Mouse (Mus musculus): ENCODE data around the gene Atp10a. TPM values are rescaled to one million over a fixed set of nuclear protein-coding genes. Genes with fewer than 3 reads are reported as not detected.

Atp10a gene
- 1.9 and 2.3 TPM in 2 replicates for polyA plus RNA-seq (2012; rRNA removed)

GRCm38 (mm10) chr7:58655866-58656265 lies at the start of gene Atp10a:
Gene Atp10a (plus strand): TSS chr7:58656166.
- WGBS, result 79% methylated on average over 6 of the region's 6 CpGs
- Histone ChIP-seq H3K27me3 (ENCODE audit: control insufficient read depth, insufficient read depth, low read length) (no peaks in the 10 kb centered on the region), H3K27ac (ENCODE audit: insufficient read depth, low read depth, low read length) (no peak within 1 kb of the TSS), H3K4me1 (ENCODE audit: control insufficient read depth, insufficient read depth, insufficient read length, low read length) (no peaks in the 10 kb centered on the region), H3K4me3 (ENCODE audit: low read depth, low read length) (no peak within 1 kb of the TSS), H3K36me3 (ENCODE audit: control insufficient read depth, insufficient read depth, low read length) (no peaks in the 10 kb centered on the region)
- TF ChIP-seq CTCF (IDR thresholded peaks at IDR 0.05; ENCODE audit: extremely low read depth, insufficient read length, insufficient replicate concordance, low read depth, low read length) (no peak), POLR2A (IDR thresholded peaks at IDR 0.05; ENCODE audit: low read depth, low read length) (no peak)

GRCm38 (mm10) chr7:58618048-58618447 lies 37.9 kb upstream of the Atp10a start:
- 68% methylated on average over 1 of the region's 1 CpGs for WGBS
- TF ChIP-seq CTCF (IDR thresholded peaks at IDR 0.05; ENCODE audit: extremely low read depth, insufficient read length, insufficient replicate concordance, low read depth, low read length) (no peak), POLR2A (IDR thresholded peaks at IDR 0.05; ENCODE audit: low read depth, low read length) (no peak)
- H3K4me3 ChIP-seq (ENCODE audit: low read depth, low read length), result no peak overlapping the region

GRCm38 (mm10) chr7:58626305-58627155 lies 29.4 kb upstream of the Atp10a start:
- Histone ChIP-seq H3K4me3 (ENCODE audit: low read depth, low read length) (no peak overlapping the region), H3K27me3 (ENCODE audit: control insufficient read depth, insufficient read depth, low read length) (no peaks in the 10 kb centered on the region), H3K27ac (ENCODE audit: insufficient read depth, low read depth, low read length) (no peak overlapping the region), H3K4me1 (ENCODE audit: control insufficient read depth, insufficient read depth, insufficient read length, low read length) (no peaks in the 10 kb centered on the region), H3K36me3 (ENCODE audit: control insufficient read depth, insufficient read depth, low read length) (no peaks in the 10 kb centered on the region)
- no peak for TF ChIP-seq POLR2A (IDR thresholded peaks at IDR 0.05; ENCODE audit: low read depth, low read length)
- TF ChIP-seq CTCF (IDR thresholded peaks at IDR 0.05; ENCODE audit: extremely low read depth, insufficient read length, insufficient replicate concordance, low read depth, low read length), result no peak
- 61% methylated on average over 9 of the region's 9 CpGs for WGBS

More at GRCm38 (mm10) chr7:58618048-58618447, 37.9 kb upstream of the Atp10a start:
- H3K4me1 ChIP-seq (ENCODE audit: control insufficient read depth, insufficient read depth, insufficient read length, low read length), result no peaks in the 10 kb centered on the region
- H3K27me3 ChIP-seq (ENCODE audit: control insufficient read depth, insufficient read depth, low read length), result no peaks in the 10 kb centered on the region
- no peak overlapping the region for H3K27ac ChIP-seq (ENCODE audit: insufficient read depth, low read depth, low read length)
- no peaks in the 10 kb centered on the region for H3K36me3 ChIP-seq (ENCODE audit: control insufficient read depth, insufficient read depth, low read length)

- Histone ChIP-seq H3K4me1 (ENCODE audit: control insufficient read depth, insufficient read depth, insufficient read length, low read length) (no peaks in the 10 kb centered on the region), H3K4me3 (ENCODE audit: low read depth, low read length) (no peak overlapping the region), H3K27me3 (ENCODE audit: control insufficient read depth, insufficient read depth, low read length) (no peaks in the 10 kb centered on the region), H3K27ac (ENCODE audit: insufficient read depth, low read depth, low read length) (no peak overlapping the region), H3K36me3 (ENCODE audit: control insufficient read depth, insufficient read depth, low read length) (no peaks in the 10 kb centered on the region)
- no peak for TF ChIP-seq CTCF (IDR thresholded peaks at IDR 0.05; ENCODE audit: extremely low read depth, insufficient read length, insufficient replicate concordance, low read depth, low read length)
- TF ChIP-seq POLR2A (IDR thresholded peaks at IDR 0.05; ENCODE audit: low read depth, low read length), result no peak
- 44% methylated on average over 1 of the region's 1 CpGs for WGBS
Observed at GRCm38 (mm10) chr7:58627381-58627780, 28.6 kb upstream of the Atp10a start.

GRCm38 (mm10) chr7:58629233-58629632 lies 26.7 kb upstream of the Atp10a start:
- Histone ChIP-seq H3K27ac (ENCODE audit: insufficient read depth, low read depth, low read length) (no peak overlapping the region), H3K4me3 (ENCODE audit: low read depth, low read length) (no peak overlapping the region), H3K36me3 (ENCODE audit: control insufficient read depth, insufficient read depth, low read length) (no peaks in the 10 kb centered on the region), H3K4me1 (ENCODE audit: control insufficient read depth, insufficient read depth, insufficient read length, low read length) (no peaks in the 10 kb centered on the region), H3K27me3 (ENCODE audit: control insufficient read depth, insufficient read depth, low read length) (no peaks in the 10 kb centered on the region)
- WGBS, result 87% methylated on average over 2 of the region's 2 CpGs
- no peak for TF ChIP-seq CTCF (IDR thresholded peaks at IDR 0.05; ENCODE audit: extremely low read depth, insufficient read length, insufficient replicate concordance, low read depth, low read length)

GRCm38 (mm10) chr7:58633683-58634082 lies 22.3 kb upstream of the Atp10a start:
- Histone ChIP-seq H3K4me3 (ENCODE audit: low read depth, low read length) (no peak overlapping the region), H3K4me1 (ENCODE audit: control insufficient read depth, insufficient read depth, insufficient read length, low read length) (no peaks in the 10 kb centered on the region), H3K27me3 (ENCODE audit: control insufficient read depth, insufficient read depth, low read length) (no peaks in the 10 kb centered on the region), H3K27ac (ENCODE audit: insufficient read depth, low read depth, low read length) (no peak overlapping the region), H3K36me3 (ENCODE audit: control insufficient read depth, insufficient read depth, low read length) (no peaks in the 10 kb centered on the region)
- no peak for TF ChIP-seq POLR2A (IDR thresholded peaks at IDR 0.05; ENCODE audit: low read depth, low read length)
- no peak for TF ChIP-seq CTCF (IDR thresholded peaks at IDR 0.05; ENCODE audit: extremely low read depth, insufficient read length, insufficient replicate concordance, low read depth, low read length)
- 66% methylated on average over 1 of the region's 1 CpGs for WGBS

GRCm38 (mm10) chr7:58639676-58640075 lies 16.3 kb upstream of the Atp10a start:
- Histone ChIP-seq H3K4me3 (ENCODE audit: low read depth, low read length) (no peak overlapping the region), H3K27me3 (ENCODE audit: control insufficient read depth, insufficient read depth, low read length) (no peaks in the 10 kb centered on the region), H3K27ac (ENCODE audit: insufficient read depth, low read depth, low read length) (no peak overlapping the region), H3K36me3 (ENCODE audit: control insufficient read depth, insufficient read depth, low read length) (no peaks in the 10 kb centered on the region), H3K4me1 (ENCODE audit: control insufficient read depth, insufficient read depth, insufficient read length, low read length) (no peaks in the 10 kb centered on the region)
- TF ChIP-seq CTCF (IDR thresholded peaks at IDR 0.05; ENCODE audit: extremely low read depth, insufficient read length, insufficient replicate concordance, low read depth, low read length), result no peak
- no peak for TF ChIP-seq POLR2A (IDR thresholded peaks at IDR 0.05; ENCODE audit: low read depth, low read length)
- WGBS, result 91% methylated on average over 2 of the region's 2 CpGs
